Comparison of ENCODE assay signal across 11 mouse cellular contexts in genomic region chr13:63170282-63171073, GRCm38 (mm10).
DNase-seq lines count a peak whose midpoint lies in the region; ATAC-seq and TF ChIP-seq lines count a peak whose summit lies in the region.
"Had no signal": no experiment of that assay in that cellular context is flagged by ENCODE, and none has a peak within 500 bp of the region (broad histone marks: within the 10 kb centered on the region; RNA-seq: fewer than 3 reads in every experiment).

No protein-coding gene starts in this region.

- TF ChIP-seq CTCF in forebrain, postnatal 0 days (IDR thresholded peaks at IDR 0.05; ENCODE audit: low read depth) = no peak
- no peak for TF ChIP-seq CTCF in midbrain, postnatal 0 days (IDR thresholded peaks at IDR 0.05)

- no peaks in the 10 kb centered on the region; the same call in 1 of the 2 replicates for H3K27me3 ChIP-seq in forebrain, embryonic 11.5 days (ENCODE audit: control insufficient read depth, insufficient read depth, low read length)
- no peaks in the 10 kb centered on the region for H3K27me3 ChIP-seq in forebrain, postnatal 0 days (ENCODE audit: insufficient read depth, low read length)
- H3K27me3 ChIP-seq in midbrain, embryonic 10.5 days (ENCODE audit: low read depth, poor library complexity, severe bottlenecking) = no peaks in the 10 kb centered on the region
- H3K27me3 ChIP-seq in midbrain, postnatal 0 days (ENCODE audit: insufficient read depth, low read length) = no peaks in the 10 kb centered on the region
- no peaks in the 10 kb centered on the region for H3K27me3 ChIP-seq in intestine, embryonic 16.5 days (replicated peaks; ENCODE audit: control insufficient read depth, insufficient read depth, low read length)
- H3K27me3 ChIP-seq in stomach, embryonic 15.5 days (replicated peaks) = no peaks in the 10 kb centered on the region

- H3K4me1 ChIP-seq in forebrain, embryonic 11.5 days (replicated peaks; ENCODE audit: control insufficient read depth, insufficient read depth, low read length) = peaks cover 6% of the 10 kb centered on the region; the same call in 1 of the 2 replicates
- no peaks in the 10 kb centered on the region for H3K4me1 ChIP-seq in forebrain, postnatal 0 days (ENCODE audit: insufficient read depth)
- H3K4me1 ChIP-seq in midbrain, embryonic 10.5 days = peaks cover 26% of the 10 kb centered on the region
- H3K4me1 ChIP-seq in midbrain, postnatal 0 days (ENCODE audit: insufficient read depth, low read length) = no peaks in the 10 kb centered on the region
- H3K4me1 ChIP-seq in intestine, embryonic 16.5 days (ENCODE audit: control insufficient read depth, insufficient read depth, low read length) = peaks cover 7% of the 10 kb centered on the region
- H3K4me1 ChIP-seq in stomach, embryonic 15.5 days = peaks cover 8% of the 10 kb centered on the region; the same call in 1 of the 2 replicates

- no peak overlapping the region for H3K9ac ChIP-seq in forebrain, embryonic 11.5 days (ENCODE audit: low read length)
- no peak overlapping the region for H3K9ac ChIP-seq in forebrain, postnatal 0 days
- no peak overlapping the region for H3K9ac ChIP-seq in midbrain, postnatal 0 days (replicated peaks; ENCODE audit: low read length, poor library complexity, severe bottlenecking)
- no peak overlapping the region for H3K9ac ChIP-seq in intestine, embryonic 16.5 days (ENCODE audit: low read depth, low read length)
- no peak overlapping the region for H3K9ac ChIP-seq in stomach, embryonic 15.5 days

- no peaks in the 10 kb centered on the region; the same call in 1 of the 2 replicates for H3K9me3 ChIP-seq in forebrain, embryonic 11.5 days (ENCODE audit: control insufficient read depth, low read length)
- H3K9me3 ChIP-seq in forebrain, postnatal 0 days (ENCODE audit: low read length) = no peaks in the 10 kb centered on the region
- no peaks in the 10 kb centered on the region for H3K9me3 ChIP-seq in midbrain, embryonic 10.5 days (replicated peaks)
- no peaks in the 10 kb centered on the region for H3K9me3 ChIP-seq in midbrain, postnatal 0 days (ENCODE audit: low read length)
- H3K9me3 ChIP-seq in intestine, embryonic 16.5 days (ENCODE audit: control insufficient read depth, low read length) = no peaks in the 10 kb centered on the region
- H3K9me3 ChIP-seq in stomach, embryonic 15.5 days = no peaks in the 10 kb centered on the region

- H3K27ac ChIP-seq in forebrain, embryonic 11.5 days (ENCODE audit: low read depth, low read length) = peak overlapping the region; percentile 25; the same call in 1 of the 2 replicates
- no peak overlapping the region for H3K27ac ChIP-seq in forebrain, postnatal 0 days (ENCODE audit: low read depth, low read length)
- H3K27ac ChIP-seq in midbrain, embryonic 10.5 days (replicated peaks) = peak overlapping the region; percentile 83
- no peak overlapping the region for H3K27ac ChIP-seq in midbrain, postnatal 0 days (ENCODE audit: low read depth, low read length)
- peak overlapping the region; percentile 67 for H3K27ac ChIP-seq in intestine, embryonic 16.5 days (ENCODE audit: low read length)
- peak overlapping the region; percentile 72 for H3K27ac ChIP-seq in stomach, embryonic 15.5 days

- H3K4me2 ChIP-seq in forebrain, embryonic 11.5 days (ENCODE audit: low read depth, low read length, severe bottlenecking) = no peak overlapping the region
- no peak overlapping the region for H3K4me2 ChIP-seq in forebrain, postnatal 0 days (ENCODE audit: low read depth)
- H3K4me2 ChIP-seq in midbrain, postnatal 0 days (ENCODE audit: low read depth, low read length, poor library complexity, severe bottlenecking) = no peak overlapping the region
- no peak overlapping the region for H3K4me2 ChIP-seq in intestine, embryonic 16.5 days (ENCODE audit: low read depth, low read length)
- H3K4me2 ChIP-seq in stomach, embryonic 15.5 days = 0 out of 2 replicates have a peak overlapping the region, but pooled peaks have one; percentile 10

- H3K36me3 ChIP-seq in forebrain, embryonic 11.5 days (ENCODE audit: control insufficient read depth, insufficient read depth, low read length) = no peaks in the 10 kb centered on the region
- H3K36me3 ChIP-seq in forebrain, postnatal 0 days (ENCODE audit: insufficient read depth) = no peaks in the 10 kb centered on the region
- H3K36me3 ChIP-seq in midbrain, embryonic 10.5 days = no peaks in the 10 kb centered on the region
- no peaks in the 10 kb centered on the region for H3K36me3 ChIP-seq in midbrain, postnatal 0 days (ENCODE audit: insufficient read depth, low read length)
- H3K36me3 ChIP-seq in intestine, embryonic 16.5 days (ENCODE audit: control insufficient read depth, insufficient read depth, low read length) = no peaks in the 10 kb centered on the region
- H3K36me3 ChIP-seq in stomach, embryonic 15.5 days = no peaks in the 10 kb centered on the region

- 0 out of 2 replicates have a peak, but pooled peaks have one; percentile 12 for ATAC-seq in forebrain, embryonic 11.5 days (replicated peaks; ENCODE audit: low FRiP score)
- no peak for ATAC-seq in forebrain, postnatal 0 days
- no peak for ATAC-seq in midbrain, postnatal 0 days (ENCODE audit: low FRiP score)
- ATAC-seq in intestine, embryonic 16.5 days = peak; percentile 61
- peak; percentile 56 for ATAC-seq in stomach, embryonic 15.5 days (ENCODE audit: insufficient read depth, low FRiP score, low read depth)

- no peak for DNase-seq in forebrain, embryonic 11.5 days (ENCODE audit: low spot score)
- no peak for DNase-seq in forebrain, postnatal 0 days
- DNase-seq in midbrain, embryonic 10.5 days (ENCODE audit: low spot score) = peak; percentile 19
- no peak for DNase-seq in midbrain, postnatal 0 days (ENCODE audit: low spot score)
- DNase-seq in left cerebral cortex, adult 8-10 months (ENCODE audit: low spot score in 2 of 2) = no peak
- no peak for DNase-seq in right cerebral cortex, postnatal 10 days (ENCODE audit: low spot score in 2 of 2)
- DNase-seq: cerebellum, postnatal 14 days; gastrocnemius, adult 2 months; left cerebral cortex, postnatal 4 days had no signal

- WGBS in forebrain, embryonic 11.5 days = 63% methylated on average over 11 of the region's 11 CpGs
- WGBS in forebrain, postnatal 0 days = 76% methylated on average over 11 of the region's 11 CpGs
- 66% methylated on average over 11 of the region's 11 CpGs for WGBS in midbrain, embryonic 10.5 days
- 60% methylated on average over 11 of the region's 11 CpGs for WGBS in midbrain, postnatal 0 days
- WGBS in intestine, embryonic 16.5 days = 61% methylated on average over 11 of the region's 11 CpGs
- 52% methylated on average over 11 of the region's 11 CpGs for WGBS in stomach, embryonic 15.5 days

- no peak overlapping the region for H3K4me3 ChIP-seq in forebrain, embryonic 11.5 days (ENCODE audit: low read depth, low read length)
- no peak overlapping the region for H3K4me3 ChIP-seq in forebrain, postnatal 0 days (ENCODE audit: low read depth, low read length)
- H3K4me3 ChIP-seq in midbrain, embryonic 10.5 days = no peak overlapping the region
- H3K4me3 ChIP-seq in midbrain, postnatal 0 days (ENCODE audit: low read depth, low read length) = no peak overlapping the region
- no peak overlapping the region for H3K4me3 ChIP-seq in intestine, embryonic 16.5 days (ENCODE audit: low read length)
- no peak overlapping the region for H3K4me3 ChIP-seq in stomach, embryonic 15.5 days (replicated peaks)
- H3K4me3 ChIP-seq: gastrocnemius, adult 2 months had no signal

Comparison
In these comparisons a context has a peak if more than half of its experiments do, and no peak if none do; other contexts are left out.
1. ATAC-seq: peak in forebrain, embryonic 11.5 days (single experiment), intestine, embryonic 16.5 days (single experiment) and stomach, embryonic 15.5 days (single experiment); none in forebrain, postnatal 0 days (single experiment) and midbrain, postnatal 0 days (single experiment).
2. H3K27ac ChIP-seq: peak in forebrain, embryonic 11.5 days (single experiment), midbrain, embryonic 10.5 days (single experiment), intestine, embryonic 16.5 days (single experiment) and stomach, embryonic 15.5 days (single experiment); none in forebrain, postnatal 0 days (single experiment) and midbrain, postnatal 0 days (single experiment).